Mouse (Mus musculus): ENCODE results near the gene Pjvk.
"Not testable (repeated sequence)": the region's sequence is repeated elsewhere in the genome, so short reads cannot be mapped to it uniquely, and the experiment has no call there.

Pjvk gene

DNA sequence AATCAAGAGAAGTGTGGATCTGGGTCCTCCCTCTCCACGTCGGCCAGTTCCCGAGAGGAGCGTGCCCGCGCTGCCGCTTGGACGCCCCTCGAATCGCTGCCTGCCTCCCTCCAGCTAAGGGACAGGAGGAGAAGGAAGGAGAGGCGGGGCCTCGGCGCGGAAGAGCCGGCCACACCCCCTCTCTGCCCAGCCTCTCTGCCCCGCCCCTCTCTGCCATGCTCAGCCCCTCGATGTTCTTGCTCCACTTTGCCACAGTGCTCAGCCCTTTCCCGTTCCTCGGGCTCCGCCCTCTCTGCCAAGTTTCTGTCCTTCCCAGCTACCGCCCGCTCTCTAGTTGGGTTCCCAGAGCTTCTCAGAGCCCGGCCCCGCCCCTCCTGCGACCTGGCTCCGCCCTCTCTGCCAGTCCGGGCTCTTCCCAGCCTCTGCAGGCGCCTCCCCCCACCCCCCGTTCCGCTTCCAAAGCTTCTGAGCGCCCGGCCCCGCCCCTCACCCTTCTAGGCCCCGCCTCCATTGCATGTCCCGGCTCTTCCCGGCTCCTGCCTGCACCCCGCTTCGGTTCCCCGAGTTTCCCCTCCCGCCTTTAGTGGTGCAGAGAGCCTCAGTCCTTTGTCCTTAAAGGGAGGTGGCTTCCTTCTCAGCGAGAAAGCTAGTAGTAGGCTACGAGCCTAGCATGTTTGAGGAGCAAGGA is at the start of gene Pjvk, which contains the start of gene Prkra:
Gene Pjvk, plus strand, starts transcription at position 594 of the 688 bp plus-strand sequence.
Gene Prkra, minus strand, starts transcription at position 133 of the 688 bp plus-strand sequence.
- DNase-seq (ENCODE audit: low spot score in 2 of 2) = peak; percentile 93 to 95

- DNase-seq (ENCODE audit: low spot score in 2 of 2) = no peak
Measured at GRCm38 (mm10) chr2:76599214-76599613, 49.1 kb upstream of the Pjvk start.

DNA sequence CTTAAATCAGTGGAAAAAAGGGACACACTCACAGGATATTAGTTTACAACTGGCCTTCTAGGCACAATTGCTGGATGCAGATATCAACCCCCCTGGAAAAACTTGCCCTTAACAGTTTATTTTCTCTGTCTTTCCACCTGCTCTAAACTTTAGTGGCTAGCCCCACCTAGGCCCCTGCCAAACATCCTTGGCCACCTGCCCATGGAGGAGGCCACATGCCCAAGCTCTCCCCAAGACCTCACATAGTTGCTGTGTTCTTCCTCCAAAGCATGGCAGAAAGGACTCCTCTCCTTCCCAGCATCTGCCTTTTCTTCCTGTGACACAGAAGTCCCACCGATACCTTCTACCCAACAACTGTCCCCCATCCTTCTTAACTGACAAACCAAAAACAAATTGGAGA is 46.0 kb upstream of the Pjvk start:
- no peak for DNase-seq (ENCODE audit: low spot score in 2 of 2)

DNA sequence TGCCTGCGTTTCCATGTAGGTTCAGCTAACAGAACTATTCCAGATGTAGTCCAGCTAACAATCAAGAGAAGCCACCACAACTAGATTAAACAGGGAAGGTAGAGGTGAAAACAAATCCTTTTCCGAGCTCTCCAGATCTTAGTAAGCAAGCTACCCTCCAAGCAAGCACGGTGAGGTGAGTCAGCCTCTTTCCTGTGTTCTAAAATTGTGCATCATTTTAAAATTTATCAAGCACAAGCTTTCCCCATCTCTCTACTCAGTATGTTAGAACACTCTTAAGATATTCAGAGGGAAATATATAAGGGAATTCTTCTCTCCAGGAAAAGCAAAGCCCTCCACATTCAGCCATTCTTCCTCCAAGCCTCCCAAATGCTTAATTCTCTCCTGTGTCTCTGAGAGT is 41.6 kb upstream of the Pjvk start:
- DNase-seq (ENCODE audit: low spot score in 2 of 2) = no peak

GRCm38 (mm10) chr2:76610326-76611104 is 37.8 kb upstream of the Pjvk start:
- no peak for DNase-seq (ENCODE audit: low spot score in 2 of 2)

DNA sequence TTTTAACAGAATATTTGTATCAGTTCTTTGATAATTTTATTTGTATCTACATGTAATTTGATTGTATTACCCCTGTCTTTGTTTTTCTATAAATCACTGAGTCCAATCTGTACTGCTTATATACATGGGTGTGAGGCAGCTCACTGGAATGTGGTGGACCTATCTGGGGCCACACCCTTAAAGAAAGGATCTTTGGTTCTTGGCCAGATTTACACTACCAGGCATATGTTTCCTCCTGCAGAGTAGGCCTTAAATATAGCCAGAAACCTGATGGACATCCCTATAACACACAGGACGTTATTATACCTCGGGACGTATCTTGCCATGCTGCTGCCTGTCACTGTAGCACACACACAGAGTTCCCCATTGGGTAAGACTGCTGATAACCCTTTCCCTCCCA is 36.3 kb upstream of the Pjvk start:
- no peak for DNase-seq (ENCODE audit: low spot score in 2 of 2)

DNA sequence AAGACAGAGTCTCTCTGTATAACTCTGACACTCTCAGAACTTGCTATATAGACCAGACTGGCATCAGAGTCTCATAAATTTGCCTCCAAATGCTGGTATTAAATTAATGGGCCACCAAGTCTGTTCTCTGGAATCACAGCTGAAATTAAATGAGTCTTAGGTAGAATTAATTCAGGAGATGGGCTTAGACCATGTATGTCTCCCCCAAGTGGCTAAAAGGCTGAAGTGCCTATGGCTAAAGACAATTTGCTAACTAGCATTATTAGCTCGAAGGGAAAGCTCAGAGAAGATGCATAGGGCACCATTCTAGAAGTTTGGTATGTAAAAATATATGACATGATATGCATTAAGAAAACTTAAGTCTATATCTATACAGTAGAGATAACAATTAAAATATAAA is 30.2 kb upstream of the Pjvk start:
- no peak for DNase-seq (ENCODE audit: low spot score in 2 of 2)

- no peak for DNase-seq (ENCODE audit: low spot score in 2 of 2)
Measured at GRCm38 (mm10) chr2:76620188-76620587, 28.1 kb upstream of the Pjvk start.

DNA sequence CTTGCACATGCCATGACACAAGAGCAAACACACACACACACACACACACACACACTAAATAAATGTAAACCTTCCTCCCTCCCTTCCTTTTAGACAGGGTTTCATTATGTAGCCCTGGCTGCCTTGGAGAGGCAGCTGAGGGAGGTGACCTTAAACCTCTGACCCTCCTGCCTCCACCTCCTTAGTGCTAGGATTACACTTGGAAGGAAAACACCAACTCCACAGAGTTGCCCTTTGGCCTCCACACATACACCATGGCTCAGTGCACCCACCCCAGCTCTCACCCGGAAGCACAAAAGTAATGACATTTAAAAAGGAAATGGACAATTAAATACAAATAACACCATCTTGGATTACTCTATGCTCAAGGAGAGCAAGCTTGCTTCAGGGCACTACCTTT is 26.6 kb upstream of the Pjvk start:
- DNase-seq (ENCODE audit: low spot score in 2 of 2) = no peak

DNA sequence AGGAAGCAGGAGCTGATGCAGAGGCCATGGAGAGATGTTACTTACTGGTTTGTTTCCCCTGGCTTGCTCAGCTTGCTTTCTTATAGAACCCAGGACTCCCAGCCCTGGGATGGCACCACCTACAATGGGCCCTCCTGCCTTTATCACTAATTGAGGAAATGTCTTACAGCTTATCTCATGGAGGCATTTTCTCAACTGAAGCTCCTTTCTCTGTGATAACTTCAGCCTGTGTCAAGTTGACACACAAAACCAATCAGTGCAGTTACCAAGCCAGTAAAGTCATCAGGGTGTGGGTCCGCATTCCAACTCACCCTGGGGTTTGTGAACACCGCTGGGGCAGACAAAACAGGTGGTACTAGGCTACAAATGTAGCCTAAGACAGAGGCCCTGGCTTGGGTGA is 26.0 kb upstream of the Pjvk start:
- not testable (repeated sequence) for DNase-seq (ENCODE audit: low spot score in 2 of 2)

GRCm38 (mm10) chr2:76630293-76630692 is 18.0 kb upstream of the Pjvk start:
- DNase-seq (ENCODE audit: low spot score in 2 of 2) = no peak

DNA sequence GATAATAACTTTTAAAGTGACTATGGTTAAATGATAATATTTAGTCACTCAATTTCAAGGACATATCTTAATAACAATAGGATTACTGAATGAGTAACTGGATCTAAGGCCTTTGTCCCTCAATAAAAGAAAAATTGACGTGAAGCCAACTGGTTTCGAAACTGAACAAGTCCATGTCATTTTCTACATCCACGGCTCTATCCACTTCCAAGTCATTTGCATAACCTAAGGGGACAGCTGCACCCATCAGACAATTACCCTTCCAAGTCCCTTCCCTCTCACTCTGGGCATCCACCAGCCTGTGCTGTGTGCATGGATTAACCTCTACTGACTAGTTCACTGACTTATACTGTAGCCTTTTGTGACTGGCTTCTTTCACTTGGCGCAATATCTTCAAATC is 16.7 kb upstream of the Pjvk start:
- no peak for DNase-seq (ENCODE audit: low spot score in 2 of 2)

DNA sequence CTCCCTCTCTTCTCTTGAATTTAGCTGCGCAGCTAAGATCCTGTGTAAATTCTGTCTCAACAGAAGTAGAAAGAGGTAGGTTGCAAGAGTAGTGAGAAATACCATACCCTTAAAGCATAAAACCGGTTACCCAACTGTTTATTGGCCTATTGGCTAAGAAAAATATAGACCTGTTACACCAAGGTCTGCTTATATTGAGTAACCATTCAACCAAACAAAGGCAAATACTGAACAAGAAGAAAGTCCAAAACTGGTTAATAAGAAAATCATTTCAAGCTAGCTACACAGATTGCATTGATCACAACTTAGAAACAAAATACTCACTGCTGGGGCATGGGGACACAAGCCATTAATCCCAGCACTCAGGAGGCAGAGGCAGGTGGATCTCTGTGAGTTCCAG is 8.6 kb upstream of the Pjvk start:
- DNase-seq (ENCODE audit: low spot score in 2 of 2) = no peak

- no peak for DNase-seq (ENCODE audit: low spot score in 2 of 2)
Measured at GRCm38 (mm10) chr2:76643801-76644200, 4.5 kb upstream of the Pjvk start.

DNA sequence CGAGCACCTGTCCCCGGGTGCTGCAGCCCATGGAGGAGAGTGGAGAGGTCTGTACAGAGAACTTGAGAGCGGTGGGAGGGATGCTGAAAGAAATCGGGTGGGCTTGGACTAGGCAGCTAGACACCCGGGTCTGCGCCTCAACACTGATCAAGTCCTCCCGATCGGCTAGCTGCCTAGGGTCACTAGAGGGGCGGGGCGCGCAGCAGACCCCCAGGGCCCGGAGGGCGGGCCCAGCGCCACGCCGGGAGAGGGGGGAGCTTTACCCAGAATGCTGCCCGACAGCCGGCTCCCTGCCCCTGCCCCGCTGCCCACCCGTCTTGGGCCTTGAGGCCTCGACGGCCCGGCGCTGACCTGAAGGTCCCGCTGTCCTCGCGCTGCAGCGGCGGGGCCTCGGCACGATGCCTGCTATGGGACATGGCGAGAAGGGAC is 821 bp upstream of the Pjvk start:
- no peak for DNase-seq (ENCODE audit: low spot score in 2 of 2)

DNA sequence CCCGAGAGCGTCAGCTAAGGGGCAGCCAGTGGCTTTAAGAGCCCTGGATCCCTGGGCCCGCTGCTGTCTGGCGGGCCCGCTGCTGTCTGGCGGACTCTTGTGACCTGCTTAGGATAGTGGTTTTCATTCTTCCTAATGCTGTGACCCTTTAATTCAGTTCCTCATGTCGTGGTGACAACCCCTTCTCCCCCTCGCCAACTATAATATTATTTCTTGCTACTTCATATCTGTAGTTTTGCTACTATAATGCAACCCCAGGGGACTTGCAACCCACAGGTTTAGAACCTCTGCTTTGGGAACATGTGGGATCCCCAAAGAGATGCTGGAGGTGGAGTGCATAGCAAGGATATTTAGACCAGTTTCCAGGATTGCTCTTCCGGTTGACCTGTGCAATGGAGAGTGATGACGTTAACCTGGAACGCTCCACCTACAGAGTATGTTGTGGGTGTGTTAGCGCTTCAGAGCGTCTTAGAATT is 428 bp downstream of the Pjvk start:
- no peak for DNase-seq (ENCODE audit: low spot score in 2 of 2)

DNA sequence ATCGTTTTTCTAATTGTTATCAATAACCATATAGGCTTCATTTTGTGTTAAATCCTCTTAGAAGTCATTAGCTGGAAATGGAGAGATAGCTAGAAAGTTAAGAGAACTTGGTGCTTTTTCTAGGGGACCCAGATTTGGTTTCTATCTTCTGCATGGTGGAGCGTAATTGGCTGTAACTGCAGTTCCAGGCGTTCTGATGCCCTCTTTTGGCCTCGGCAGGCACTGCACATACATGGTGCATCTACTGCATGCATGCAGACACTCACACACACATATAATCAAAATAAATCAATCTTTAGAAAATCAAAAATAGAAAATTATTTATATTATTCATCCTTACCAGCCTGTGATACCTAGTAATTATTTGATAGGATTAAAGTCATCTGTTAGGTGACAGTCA is 4.8 kb downstream of the Pjvk start:
- DNase-seq (ENCODE audit: low spot score in 2 of 2) = no peak

DNA sequence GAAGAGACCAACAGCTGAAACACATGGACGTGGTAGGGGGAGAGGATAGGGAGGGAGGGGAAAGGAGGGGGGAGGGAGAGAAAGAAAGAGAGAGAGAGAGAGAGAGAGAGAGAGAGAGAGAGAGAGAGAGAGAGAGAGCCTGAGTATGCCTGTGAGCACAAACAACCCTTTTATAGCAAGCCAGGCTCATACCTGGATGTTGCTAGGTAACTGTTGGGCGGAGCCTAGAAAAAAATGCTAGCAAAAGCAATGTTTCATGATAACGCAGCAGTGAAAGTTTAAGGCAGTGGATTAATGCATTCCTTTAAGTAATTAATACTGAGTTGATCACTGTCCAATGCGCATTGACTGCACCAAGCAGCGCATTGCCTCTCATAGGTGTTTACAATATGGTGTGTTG is 6.4 kb downstream of the Pjvk start:
- DNase-seq (ENCODE audit: low spot score in 2 of 2) = no peak

DNA sequence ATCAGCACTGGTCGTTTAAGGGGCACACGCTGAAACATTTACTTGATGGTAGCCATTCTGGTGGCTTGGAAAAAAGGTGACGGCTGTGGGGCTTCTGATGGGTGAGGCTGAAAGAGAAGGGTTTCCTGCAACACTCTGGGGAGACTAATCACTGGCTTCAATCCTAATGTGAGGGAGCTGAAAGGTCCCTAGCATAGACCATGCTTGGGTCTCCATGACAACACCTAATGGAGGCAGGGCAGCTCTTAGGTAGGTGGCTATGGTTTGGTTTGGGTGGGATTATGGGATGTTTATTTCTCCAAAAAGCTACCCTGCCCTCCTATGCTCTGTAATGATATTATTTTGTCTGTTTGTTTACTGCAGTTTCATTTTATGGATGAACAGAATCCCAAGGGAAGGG is 7.2 kb downstream of the Pjvk start:
- DNase-seq (ENCODE audit: low spot score in 2 of 2) = no peak

DNA sequence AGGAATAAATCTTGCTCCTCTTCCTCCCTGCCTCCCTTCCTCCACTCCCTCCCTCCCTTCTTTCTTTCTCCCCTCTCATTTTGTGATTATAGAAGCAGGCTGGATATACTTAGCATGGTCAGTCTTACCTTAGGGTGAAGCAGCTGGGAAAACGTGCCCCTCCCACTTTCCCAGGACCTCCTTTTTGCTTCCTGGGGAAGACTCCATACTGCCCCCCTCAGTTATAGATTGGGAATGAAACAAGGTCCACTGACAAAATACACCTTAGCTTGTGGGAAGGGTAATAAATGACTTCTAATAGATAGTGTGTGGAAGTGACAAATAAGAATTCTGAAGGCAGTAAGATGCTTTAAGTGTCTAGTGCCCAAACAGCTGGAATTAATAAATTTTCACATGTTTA is 7.7 kb downstream of the Pjvk start:
- DNase-seq (ENCODE audit: low spot score in 2 of 2) = no peak

GRCm38 (mm10) chr2:76658551-76658950 is 10.3 kb downstream of the Pjvk start:
- no peak for DNase-seq (ENCODE audit: low spot score in 2 of 2)

- DNase-seq (ENCODE audit: low spot score in 2 of 2) = no peak
Measured at GRCm38 (mm10) chr2:76659419-76659818, 11.1 kb downstream of the Pjvk start.

GRCm38 (mm10) chr2:76665531-76665930 is 17.3 kb downstream of the Pjvk start:
- no peak for DNase-seq (ENCODE audit: low spot score in 2 of 2)

All from right cerebral cortex, postnatal 36 days (tissue).